Mouse (Mus musculus): ENCODE measurements around the gene Ilf3.
"Not testable (repeated sequence)": the region's sequence is repeated elsewhere in the genome, so short reads cannot be mapped to it uniquely, and the experiment has no call there.

Gene Ilf3

DNA sequence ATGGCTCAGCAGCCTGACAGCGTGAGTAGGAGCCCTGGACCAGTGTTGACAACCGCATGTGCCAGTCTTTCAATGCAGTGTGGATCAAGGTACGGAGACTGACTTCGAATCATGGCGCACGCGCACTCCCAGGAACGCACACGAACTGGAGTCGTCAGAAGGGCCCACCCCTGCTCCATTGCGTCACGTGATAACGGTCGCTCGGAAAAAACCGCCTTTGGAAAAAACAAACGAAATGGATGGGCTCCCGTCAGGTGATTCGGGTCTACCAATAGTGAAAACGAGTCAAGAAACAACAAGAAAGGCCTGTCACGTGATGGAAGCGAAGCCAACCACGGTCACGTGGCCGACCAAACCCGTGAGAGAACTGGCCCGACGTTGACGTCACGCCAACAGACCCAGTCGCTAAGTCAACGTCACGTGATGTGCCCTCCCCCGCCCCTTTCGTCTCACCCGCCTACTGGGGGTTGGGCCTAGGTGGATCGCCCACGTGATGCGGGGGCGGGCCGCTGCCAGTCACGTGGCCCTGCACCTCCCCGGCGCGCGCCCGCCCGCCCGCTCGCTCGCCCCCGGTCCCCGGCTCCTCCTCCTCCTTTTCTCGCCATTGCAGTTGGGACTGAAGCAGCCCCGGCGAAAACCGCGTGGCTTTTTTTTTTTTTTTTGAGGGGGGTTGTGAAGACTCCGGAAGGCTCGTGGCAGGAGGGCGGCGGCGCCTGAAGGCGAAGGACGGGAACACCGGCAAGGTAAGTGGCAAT lies at the start of gene Ilf3:
Gene Ilf3 (plus strand): TSS at position 515 of the 755 bp plus-strand sequence.
- DNase-seq (ENCODE audit: low spot score), result peak; percentile 100

DNA sequence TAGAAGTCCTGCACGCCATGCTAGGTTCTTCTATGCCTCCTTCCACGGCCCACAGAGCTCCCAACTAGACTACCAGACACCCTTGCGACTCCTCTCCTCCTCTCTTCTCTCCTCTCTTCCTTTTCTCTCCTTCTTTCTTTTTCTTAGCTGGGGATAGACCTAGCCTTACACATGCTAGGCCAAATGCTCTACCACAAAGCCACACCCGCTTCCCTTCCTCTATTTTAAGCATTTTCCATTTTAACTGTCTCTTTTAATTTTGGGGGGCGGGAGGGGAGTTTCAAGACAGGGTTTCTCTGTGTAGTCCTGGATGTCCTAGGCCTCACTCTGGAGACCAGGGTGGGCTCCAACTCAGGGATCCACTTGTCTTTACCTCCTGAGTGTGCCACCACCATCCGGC lies 48.9 kb upstream of the Ilf3 start:
- no peak for DNase-seq (ENCODE audit: low spot score)

DNA sequence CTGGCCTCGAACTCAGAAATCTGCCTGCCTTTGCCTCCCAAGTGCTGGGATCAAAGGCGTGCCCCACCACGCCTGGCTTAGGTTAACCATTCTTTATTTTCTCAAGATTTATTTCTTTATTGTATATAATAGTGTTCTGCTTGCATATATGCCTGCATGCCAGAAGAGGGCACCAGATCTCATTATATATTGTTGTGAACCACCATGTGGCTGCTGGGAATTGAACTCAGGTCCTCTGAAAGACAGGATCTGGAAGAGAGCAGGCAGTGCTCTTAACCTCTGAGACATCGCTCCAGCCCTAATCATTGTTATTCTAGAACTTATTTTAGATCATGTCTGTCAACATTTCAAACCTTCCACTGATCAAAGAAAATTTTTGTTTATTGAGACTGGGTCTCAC lies 48.2 kb upstream of the Ilf3 start:
- no peak for DNase-seq (ENCODE audit: low spot score)

DNA sequence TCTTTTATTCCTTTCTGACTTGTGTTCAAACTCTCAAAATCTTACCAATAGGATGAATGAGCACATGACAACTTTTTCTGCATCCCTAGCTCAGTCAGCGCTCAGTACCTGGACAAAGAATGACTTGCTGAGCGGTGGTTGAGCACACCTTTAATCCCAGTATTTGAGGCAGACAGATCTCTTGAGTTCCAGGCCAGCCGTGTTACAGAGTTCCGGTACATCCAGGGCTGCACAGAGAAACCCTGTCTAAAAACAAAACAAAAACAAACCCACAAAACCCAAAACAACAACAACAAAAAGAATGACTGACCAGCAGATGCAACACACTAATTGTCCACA lies 47.4 kb upstream of the Ilf3 start:
- DNase-seq (ENCODE audit: low spot score), result no peak

DNA sequence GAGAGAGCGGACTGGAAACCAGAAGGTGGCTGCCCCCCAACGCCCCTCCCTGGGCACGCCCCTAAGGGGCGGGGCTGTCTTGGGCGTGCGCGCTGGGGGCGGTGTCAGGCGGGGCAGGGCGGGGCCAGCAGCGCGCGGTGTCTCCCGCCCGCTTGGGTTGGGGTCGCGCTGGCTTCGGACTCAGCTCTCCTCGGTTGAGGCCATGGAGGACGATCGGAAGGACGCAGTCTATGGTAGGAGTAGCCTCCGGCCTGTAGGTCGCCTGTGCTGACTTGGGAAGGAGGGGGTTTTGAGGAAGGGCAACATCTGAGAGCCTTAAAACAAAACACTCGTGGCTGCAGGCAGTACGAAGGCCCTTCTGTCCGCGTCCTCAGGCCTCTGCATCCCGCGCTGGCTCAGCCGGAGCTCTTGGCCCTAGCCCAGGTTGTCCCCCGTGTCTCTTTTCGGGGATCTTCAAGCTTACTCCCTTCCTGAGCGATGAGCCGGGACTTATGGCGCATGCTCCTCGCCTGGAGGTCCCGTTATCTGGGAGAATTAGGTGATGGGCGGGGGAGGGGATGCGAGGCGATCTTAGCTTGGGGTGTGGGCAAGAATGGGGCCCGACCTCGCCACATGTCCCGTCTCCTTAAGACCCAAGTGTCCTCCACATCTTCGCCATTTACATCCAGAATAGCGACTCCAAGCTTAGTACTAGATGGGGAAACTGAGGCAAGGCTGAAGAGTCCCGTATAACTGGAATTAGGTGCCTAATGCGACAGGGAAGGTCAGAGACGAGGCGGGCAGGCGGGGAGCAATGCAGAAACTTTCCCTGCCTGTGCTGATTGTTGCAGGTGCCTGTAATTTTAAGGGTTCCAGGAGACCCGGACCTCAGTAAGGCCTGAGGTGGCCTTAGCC lies 46.8 kb upstream of the Ilf3 start, which contains the start of gene Slc44a2:
Gene Slc44a2 (plus strand): TSS at position 80 of the 894 bp plus-strand sequence.
- DNase-seq (ENCODE audit: low spot score), result peak; percentile 77

DNA sequence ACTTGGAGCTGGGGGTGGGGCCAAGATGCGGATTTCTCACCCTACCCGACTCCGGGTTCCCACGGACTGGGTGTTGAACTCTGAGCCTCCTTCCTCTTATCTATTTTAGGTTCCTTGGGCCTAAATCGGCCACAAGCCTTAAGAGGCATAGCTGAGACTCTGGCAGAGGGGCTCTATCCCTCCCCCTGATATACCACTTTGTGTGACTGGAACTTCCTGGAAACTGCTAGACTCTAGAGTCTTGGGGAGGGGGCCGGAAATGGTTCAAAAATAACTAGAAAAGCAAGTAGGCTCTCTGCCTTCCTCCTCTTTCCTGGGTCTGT lies 46.2 kb upstream of the Ilf3 start:
- no peak for DNase-seq (ENCODE audit: low spot score)

DNA sequence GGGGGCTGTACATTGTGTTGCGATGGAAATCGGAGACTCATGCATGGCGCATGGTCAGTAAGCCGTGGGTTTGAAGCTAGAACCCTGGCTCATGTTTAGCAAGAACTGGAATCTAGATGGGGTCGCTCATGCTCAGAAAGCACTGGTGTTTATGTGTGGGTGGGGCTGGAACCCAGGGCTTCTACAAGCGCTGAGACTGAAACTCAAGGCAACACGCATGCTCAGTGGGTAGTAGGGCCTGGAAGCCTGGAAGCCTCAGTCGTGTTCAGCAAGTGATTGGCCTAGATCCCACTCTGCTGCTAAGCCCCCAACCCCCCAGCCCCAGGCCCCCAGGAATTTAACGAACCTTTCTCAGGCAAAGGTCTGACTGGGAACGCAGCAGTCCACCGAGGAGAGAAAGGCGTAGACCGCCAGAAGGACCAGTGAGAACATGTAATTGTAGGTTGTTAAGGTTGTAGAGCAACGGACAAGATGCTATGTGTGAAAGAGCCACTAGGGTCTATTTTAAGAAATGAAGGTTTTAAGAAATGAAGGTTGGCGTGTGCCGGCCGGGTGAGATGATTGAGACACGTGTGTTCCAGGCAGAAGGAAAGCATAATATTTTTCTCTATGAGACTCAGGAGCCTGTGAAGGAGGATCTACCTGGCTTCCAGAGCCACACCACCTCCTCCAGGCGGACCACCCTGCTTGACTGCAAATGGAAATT lies 45.3 kb upstream of the Ilf3 start:
- DNase-seq (ENCODE audit: low spot score), result no peak

DNA sequence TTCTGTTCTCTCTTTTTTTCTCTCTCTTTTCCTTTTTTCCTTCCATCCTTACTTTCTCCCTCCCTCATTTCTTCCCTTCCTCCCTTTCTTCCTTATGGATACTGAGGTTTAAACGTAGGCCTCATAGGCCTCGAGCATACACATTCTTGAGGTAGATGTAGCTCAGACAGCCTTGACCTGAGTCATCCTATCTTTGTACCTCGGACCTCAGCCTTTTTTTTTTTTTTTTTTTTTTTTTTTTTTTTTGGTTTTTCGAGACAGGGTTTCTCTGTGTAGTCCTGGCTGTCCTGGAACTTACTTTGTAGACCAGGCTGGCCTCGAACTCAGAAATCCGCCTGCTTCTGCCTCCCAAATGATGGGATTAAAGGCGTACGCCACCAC lies 44.8 kb upstream of the Ilf3 start:
- DNase-seq (ENCODE audit: low spot score), result not testable (repeated sequence)

DNA sequence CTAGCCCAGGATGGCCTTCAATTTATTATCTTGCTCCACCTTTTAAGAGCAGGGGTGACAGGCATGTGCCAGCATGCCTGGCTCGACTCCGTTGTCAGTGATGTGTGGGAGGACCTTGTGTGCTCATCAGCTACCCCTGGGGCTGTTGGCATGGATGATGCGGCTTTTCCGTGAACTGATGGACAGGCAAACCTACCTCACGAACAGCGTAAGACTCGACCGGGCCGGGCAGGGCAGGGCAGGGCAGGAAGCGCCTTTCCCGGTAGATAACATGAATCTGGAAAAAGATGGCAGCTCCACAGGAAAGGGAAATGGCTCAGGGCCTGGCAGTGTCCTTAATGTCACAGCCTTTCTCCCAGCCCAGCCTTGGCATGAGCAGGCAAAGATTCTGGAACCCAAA lies 43.4 kb upstream of the Ilf3 start:
- DNase-seq (ENCODE audit: low spot score), result no peak

DNA sequence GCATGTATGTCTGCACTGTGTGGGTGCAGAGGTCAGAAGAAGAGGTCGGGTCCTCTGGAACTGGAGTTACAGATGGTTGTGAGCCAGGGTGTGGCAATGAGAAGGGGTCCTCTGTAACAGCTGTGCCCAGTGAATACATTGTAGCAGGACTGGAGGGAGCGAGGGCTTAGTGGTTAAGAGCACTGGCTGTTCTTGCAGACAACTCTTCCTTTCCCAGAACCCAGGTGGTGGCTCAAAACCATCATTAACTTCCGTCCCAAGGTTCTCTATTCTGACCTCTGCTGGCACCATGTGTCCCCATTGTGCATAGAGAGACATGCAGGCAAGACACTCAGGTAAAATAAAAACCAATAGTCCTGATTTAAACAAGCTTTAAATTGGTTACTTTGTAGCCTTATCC lies 40.1 kb upstream of the Ilf3 start:
- no peak for DNase-seq (ENCODE audit: low spot score)

DNA sequence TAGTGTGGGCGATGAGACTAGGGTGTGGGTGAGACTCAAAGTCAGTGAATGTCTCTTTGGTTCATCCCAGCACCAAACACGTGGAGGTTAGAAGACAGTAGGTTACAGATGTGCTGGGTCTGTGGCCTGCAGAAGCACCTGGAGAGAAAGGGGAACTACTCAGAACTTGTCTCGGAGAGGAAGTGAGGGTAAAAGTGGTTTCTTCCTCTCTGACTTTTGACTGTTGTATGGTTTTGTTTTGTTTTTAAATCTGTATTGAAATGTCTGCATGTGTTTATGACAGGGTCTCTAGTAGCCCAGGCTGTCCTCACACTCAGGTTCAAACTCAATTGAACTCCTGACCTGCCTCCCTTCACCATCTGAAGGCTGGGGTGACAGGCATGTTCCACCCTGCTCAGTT lies 39.6 kb upstream of the Ilf3 start:
- no peak for DNase-seq (ENCODE audit: low spot score)

DNA sequence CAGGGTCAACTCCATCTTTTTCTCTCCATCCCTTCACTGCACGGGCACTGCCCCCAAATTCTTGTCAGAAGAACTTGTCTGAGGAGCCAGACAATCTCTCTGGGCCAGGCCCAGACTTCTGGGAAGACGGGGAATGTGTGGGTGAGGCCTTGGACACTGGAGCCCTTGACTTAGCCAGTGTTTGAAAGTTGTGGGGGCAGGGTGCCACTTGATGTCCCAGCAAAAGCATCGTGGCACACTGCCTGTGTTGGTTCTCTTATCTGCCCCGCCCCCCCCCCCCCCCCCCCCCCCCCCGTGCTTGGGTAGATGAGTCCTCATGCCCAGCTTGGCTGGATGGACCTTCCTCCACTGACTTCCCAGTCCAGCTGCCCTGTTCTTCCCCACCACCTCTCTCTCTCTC lies 38.6 kb upstream of the Ilf3 start:
- DNase-seq (ENCODE audit: low spot score), result peak; percentile 79

DNA sequence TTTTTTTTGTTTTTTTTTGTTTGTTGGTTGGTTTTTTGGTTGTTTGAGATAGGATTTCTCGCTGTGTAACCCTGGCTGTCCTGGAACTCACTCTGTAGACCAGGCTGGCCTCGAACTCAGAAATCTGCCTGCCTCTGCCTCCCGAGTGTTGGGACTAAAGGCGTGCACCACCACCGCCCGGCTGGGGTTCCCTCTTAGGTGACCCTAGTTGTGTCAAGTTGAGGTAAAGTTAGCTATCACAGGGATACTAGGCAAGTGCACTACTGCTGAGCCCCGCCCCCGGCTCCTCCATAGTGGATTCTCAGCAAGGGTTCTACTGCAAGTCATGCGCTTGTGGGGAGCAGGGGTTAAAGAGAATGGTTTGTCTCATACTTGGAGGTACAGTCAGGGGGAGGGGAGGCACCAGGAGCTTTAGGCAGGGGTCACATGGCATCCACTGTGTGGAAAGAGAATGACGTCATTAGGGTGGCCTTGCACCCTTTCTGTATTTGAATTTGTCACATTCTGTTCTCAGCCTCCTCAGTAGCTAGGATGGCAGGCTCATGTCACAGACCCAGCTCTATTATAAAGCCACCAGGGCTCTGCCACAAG lies 37.9 kb upstream of the Ilf3 start:
- no peak for DNase-seq (ENCODE audit: low spot score)

DNA sequence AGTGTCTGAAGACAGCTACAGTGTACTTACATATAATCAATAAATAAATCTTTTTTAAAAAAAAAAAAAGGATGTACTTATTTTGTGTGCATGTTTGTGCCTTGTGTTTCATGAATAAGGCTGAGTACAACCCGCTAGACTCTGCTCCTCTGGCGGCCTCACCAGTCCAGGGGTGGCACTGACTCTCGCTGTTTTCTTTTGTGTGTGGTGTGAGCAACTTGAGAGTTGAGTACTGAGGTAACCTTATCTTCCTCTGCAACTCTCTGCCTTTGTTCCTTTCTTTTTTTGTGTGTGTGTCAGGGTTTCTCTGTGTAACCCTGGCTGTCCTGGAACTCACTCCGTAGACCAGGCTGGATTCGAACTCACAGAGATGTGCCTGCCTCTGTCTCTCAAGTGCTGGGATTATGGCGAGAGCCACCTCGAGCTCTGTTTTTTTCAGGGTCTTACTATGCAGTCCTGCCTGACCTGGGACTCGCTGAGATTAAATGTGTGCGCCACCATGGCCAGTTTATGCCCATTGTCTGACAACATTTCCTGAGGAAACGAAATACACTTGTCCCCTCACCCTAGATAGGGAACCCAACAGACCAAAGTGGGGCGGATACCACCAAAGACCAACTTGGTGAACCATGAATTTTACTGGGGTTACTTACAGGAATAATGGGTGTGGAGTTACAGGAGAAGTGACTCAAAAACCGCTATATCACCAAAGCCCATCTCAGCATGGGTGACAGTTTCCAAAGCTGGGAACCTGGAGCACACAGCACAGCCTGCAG lies 36.1 kb upstream of the Ilf3 start:
- no peak for DNase-seq (ENCODE audit: low spot score)

DNA sequence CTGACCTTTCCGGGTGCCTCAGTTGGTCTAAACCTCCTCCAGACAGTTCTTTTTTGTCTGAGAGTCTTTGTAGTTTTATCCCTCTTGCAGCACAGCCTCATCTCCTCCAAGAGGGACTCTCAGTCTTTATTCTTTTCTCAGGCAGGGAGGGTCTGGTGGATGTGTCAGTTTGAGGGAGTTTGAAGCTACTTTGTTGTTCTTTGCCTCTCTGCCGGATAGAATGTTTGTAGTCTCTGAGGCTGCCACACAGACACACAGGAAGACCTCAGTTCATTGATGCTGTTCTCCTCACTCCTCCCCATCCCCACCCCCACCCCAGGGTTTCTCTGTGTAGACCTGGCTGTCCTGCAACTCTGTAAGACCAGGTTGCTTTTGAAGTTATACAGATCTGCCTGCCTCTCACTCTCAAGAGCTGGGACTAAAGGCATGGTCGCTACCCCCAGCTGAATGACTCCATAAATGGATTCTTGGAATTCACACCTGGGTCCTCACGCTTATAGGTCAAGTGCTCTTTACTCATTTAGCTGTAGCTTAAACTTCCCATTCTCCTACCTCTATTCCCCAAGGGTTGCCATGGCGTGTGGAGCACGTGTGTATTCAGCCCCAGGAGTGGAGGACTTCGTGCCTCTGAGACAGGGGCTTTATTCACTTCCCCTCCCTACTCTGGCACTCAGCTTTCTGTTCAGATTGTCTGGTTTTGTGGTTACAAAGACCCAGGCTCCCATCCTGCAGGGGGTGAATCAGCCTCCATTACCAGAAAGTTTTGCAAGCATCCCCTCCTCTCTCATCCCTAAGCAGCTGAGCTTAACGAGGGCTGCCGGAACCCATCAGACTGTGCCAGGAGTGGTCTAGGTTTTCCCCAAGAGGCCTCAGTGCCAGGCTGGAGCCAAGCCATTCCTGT lies 35.3 kb upstream of the Ilf3 start:
- no peak for DNase-seq (ENCODE audit: low spot score)

DNA sequence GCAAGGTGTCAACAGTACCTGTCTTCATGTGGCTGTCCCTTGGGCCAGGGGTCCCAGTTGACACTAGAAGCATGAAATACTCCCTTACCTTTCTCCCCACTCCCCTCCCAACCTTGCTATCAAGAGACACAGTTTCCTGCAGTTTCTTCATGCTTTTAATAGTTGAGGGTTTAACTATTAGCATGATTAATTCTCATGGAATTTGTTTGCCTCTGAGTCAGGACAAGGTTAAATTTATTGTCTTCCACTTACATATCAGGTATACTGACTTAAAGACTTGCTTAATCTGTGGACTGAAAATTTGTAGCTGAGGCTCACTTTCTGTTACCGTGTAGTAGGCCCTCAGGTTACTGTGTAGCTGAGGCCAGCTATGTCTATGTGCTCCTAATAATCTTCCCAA lies 34.1 kb upstream of the Ilf3 start:
- no peak for DNase-seq (ENCODE audit: low spot score)

DNA sequence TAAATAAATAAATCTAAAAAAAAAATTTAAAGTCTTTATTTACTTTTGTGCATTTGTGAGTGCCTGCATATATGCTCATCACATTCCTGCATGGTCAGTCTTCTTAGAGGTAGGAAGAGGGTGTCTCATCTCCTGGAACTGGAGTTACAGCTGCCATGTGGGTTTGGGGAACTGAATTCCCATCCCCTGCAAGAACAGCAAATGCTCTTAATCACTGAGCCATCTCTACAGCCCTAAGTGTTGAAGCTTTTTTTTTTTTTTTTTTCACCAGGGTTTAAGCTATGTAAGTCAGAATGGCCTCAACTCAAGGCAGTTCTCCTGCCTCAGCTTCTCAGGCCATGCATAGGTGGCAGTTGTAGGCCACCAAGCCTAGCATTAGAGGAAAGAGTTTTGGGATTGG lies 32.9 kb upstream of the Ilf3 start:
- no peak for DNase-seq (ENCODE audit: low spot score)

DNA sequence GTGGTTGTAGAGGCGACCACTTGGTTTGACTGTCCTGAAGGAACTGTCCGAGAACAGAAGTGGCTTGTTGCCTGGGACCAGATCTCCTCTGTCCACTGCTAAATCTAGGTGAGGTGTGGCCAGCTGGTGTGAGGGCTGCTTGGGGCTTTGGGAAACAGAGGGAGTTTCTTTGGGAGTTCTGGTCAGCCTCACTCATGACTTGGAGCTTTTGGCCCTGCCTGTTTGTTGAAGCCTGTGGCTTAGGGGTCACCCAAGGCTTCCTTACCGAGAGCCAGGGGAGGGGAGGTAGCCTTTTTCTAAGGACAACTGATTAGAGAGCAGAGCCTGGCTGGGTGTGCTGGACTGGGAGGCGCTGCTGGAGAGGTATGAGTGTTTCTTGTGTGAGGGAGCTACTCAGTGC lies 32.3 kb upstream of the Ilf3 start:
- no peak for DNase-seq (ENCODE audit: low spot score)

DNA sequence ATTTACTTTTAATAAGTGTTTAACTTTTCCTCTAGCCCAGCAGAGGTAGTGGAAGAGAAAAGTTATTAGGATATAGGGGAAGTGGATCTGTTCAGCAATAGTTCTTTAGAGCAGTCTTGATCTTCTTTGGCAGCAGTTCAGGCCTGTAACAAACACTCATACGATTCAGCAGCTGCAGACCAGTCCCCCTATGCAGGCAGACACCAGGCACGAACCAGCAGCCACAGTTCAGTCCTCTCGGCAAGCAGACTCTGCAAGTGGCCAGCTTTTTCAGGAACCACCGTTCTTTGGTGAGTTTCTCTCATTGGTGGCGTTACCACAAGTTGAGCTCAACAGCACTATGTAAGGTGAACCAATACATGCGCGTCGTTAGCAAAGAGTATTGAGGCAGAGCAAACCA lies 31.2 kb upstream of the Ilf3 start:
- no peak for DNase-seq (ENCODE audit: low spot score)

DNA sequence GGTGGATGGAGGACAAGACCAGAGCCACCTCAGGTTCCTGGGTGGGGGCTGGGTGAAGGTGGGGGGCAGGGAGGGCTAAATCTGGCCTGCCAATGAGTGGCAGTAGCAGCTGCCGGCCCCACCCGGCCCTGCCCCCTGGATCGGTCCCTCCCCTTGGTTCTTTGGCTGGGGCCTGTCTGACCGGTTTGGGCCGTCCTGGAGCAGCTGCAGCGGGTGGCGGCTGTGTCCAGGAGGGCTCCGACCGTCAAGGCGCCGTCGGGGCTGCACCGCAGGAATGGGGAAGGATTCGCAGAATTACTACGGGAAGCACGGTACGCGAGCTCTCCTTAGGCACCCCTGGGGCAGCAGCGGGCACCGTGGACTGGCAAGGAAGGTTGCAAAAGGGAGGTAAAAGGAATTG lies 30.0 kb upstream of the Ilf3 start:
- DNase-seq (ENCODE audit: low spot score), result no peak

DNA sequence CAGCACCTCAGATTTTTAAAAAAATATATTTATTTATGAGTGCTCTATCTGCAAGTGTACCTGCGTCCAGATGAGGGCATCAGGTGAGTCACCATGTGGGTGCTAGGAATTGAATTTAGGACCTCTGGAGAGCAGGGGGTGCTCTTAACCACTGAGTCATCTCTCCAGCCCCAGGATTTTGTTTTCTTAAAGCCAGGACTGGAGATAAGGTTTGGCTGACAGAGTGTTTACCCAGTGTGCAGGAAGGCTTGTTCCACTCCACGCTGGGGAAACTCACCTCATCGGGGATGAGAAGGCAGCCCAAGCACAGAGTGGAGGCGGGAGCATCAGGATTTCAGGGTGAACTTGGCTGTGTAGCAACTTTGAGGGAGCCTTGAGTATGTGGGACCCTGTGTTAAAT lies 27.3 kb upstream of the Ilf3 start:
- no peak for DNase-seq (ENCODE audit: low spot score)
